Mouse (Mus musculus) embryo, embryonic 11.5 days (tissue): Measurements from ENCODE around the gene Cebpg.

Experiments
- DNase-seq: peaks from one replicate; pipeline ENCODE4 v3.0.0-alpha.2; 2012; ENCODE audit warnings: low read depth, low spot score

Cebpg gene

GRCm38 (mm10) chr7:35056436-35056864, at the start of gene Cebpg:
Gene Cebpg (minus strand): TSS chr7:35056573.
- peak; percentile 82 for DNase-seq

GRCm38 (mm10) chr7:35099528-35099927, 43.2 kb upstream of the Cebpg start:
- DNase-seq = no peak

- DNase-seq = no peak
Observed at GRCm38 (mm10) chr7:35098777-35099176, 42.4 kb upstream of the Cebpg start.

- no peak for DNase-seq
Observed at GRCm38 (mm10) chr7:35094975-35095678, 38.8 kb upstream of the Cebpg start.

GRCm38 (mm10) chr7:35090550-35090949, 34.2 kb upstream of the Cebpg start:
- no peak for DNase-seq

GRCm38 (mm10) chr7:35086271-35086861, 30.0 kb upstream of the Cebpg start:
- peak; percentile 54 for DNase-seq

GRCm38 (mm10) chr7:35084565-35085360, 28.4 kb upstream of the Cebpg start:
- no peak for DNase-seq

- DNase-seq = no peak
Observed at GRCm38 (mm10) chr7:35081406-35082104, 25.2 kb upstream of the Cebpg start.

GRCm38 (mm10) chr7:35080843-35081338, 24.5 kb upstream of the Cebpg start:
- DNase-seq = no peak

- DNase-seq = no peak
Observed at GRCm38 (mm10) chr7:35076645-35077044, 20.3 kb upstream of the Cebpg start.

- DNase-seq = no peak
Observed at GRCm38 (mm10) chr7:35066640-35067212, 10.4 kb upstream of the Cebpg start.

- no peak for DNase-seq
Observed at GRCm38 (mm10) chr7:35065958-35066357, 9.6 kb upstream of the Cebpg start.

- DNase-seq = no peak
Observed at GRCm38 (mm10) chr7:35064286-35065258, 8.2 kb upstream of the Cebpg start.

- no peak for DNase-seq
Observed at GRCm38 (mm10) chr7:35059467-35059866, 3.1 kb upstream of the Cebpg start.

GRCm38 (mm10) chr7:35058329-35058728, 2.0 kb upstream of the Cebpg start:
- DNase-seq = no peak

GRCm38 (mm10) chr7:35057569-35057968, 1.2 kb upstream of the Cebpg start:
- no peak for DNase-seq

- DNase-seq = no peak
Observed at GRCm38 (mm10) chr7:35056999-35057398, 626 bp upstream of the Cebpg start.

- DNase-seq = peak; percentile 27
Observed at GRCm38 (mm10) chr7:35055619-35056435, 546 bp downstream of the Cebpg start.

GRCm38 (mm10) chr7:35054977-35055618, 1.3 kb downstream of the Cebpg start:
- DNase-seq = no peak
